Mouse (Mus musculus) midbrain, embryonic 12.5 days (tissue): ENCODE results near the gene Olfr1322. TPM values are rescaled to one million over a fixed set of nuclear protein-coding genes. Genes with fewer than 3 reads are reported as not detected.

Experiments
- ATAC-seq: fragments of 200-750 bp; cut with Nextera tagmentation; 2 replicates; pipeline ENCODE4 v1.8.0; 2017; ENCODE audit warnings: low read depth, moderate TSS enrichment, moderate library complexity; ENCODE audit not compliant: low FRiP score
- H3K27ac ChIP-seq: fragments of 300-500 bp; sonication (generic); replicated peaks from 2 replicates; pipeline ENCODE4 v1.5.1; 2016; ENCODE audit warnings: mild to moderate bottlenecking
- H3K27me3 ChIP-seq: fragments of 300-500 bp; sonication (generic); 2 replicates; pipeline ENCODE4 v1.6.1; 2016; ENCODE audit warnings: mild to moderate bottlenecking
- H3K36me3 ChIP-seq: fragments of 300-500 bp; sonication (generic); 2 replicates; pipeline ENCODE4 v1.6.1; 2016
- H3K4me1 ChIP-seq: fragments of 300-500 bp; sonication (generic); 2 replicates; pipeline ENCODE4 v1.6.1; 2016
- H3K4me2 ChIP-seq: fragments of 300-500 bp; sonication (generic); replicated peaks from 2 replicates; pipeline ENCODE4 v1.6.1; 2016; ENCODE audit warnings: mild to moderate bottlenecking, moderate library complexity
- H3K4me3 ChIP-seq: fragments of 300-500 bp; sonication (generic); 2 replicates; pipeline ENCODE4 v1.5.1; 2016; ENCODE audit warnings: mild to moderate bottlenecking
- H3K9ac ChIP-seq: fragments of 300-500 bp; sonication (generic); replicated peaks from 2 replicates; pipeline ENCODE4 v1.6.1; 2016; ENCODE audit warnings: mild to moderate bottlenecking, moderate library complexity
- H3K9me3 ChIP-seq: fragments of 300-500 bp; sonication (generic); 2 replicates; pipeline ENCODE4 v1.6.1; 2016; ENCODE audit warnings: mild to moderate bottlenecking
- WGBS: fragments of 180-500 bp; shearing (Covaris S2); methylation state at CpG from one replicate; pipeline ENCODE4 v1.1.7; 2016; 5-methylcytosine and 5-hydroxymethylcytosine counted together
- polyA plus RNA-seq: library from polyadenylated mRNA; unstranded; fragments of >200 nt; fragmentation: Nextera tagmentation; extraction: Ambion mirVana; gene quantifications from 2 replicates; pipeline ENCODE4 v1.2.1, GENCODE M21; 2016

Olfr1322 gene
- not detected in 2 replicates for polyA plus RNA-seq

- Histone ChIP-seq H3K4me1 (no peaks in the 10 kb centered on the region), H3K4me3 (no peak within 1 kb of the TSS), H3K27ac (no peak within 1 kb of the TSS), H3K9me3 (no peaks in the 10 kb centered on the region), H3K4me2 (no peak within 1 kb of the TSS), H3K27me3 (no peaks in the 10 kb centered on the region), H3K9ac (no peak within 1 kb of the TSS), H3K36me3 (no peaks in the 10 kb centered on the region)
- ATAC-seq: no peak
- 80% methylated on average over 2 of the region's 2 CpGs for WGBS
Observed at GRCm38 (mm10) chrX:49891383-49891782, at the start of gene Olfr1322. TSS of gene Olfr1322 (minus strand) at chrX:49891483.

GRCm38 (mm10) chrX:49877651-49878349 is 13.5 kb downstream of the Olfr1322 start:
- H3K27ac ChIP-seq: no peak overlapping the region
- H3K4me3 ChIP-seq: no peak overlapping the region
- WGBS: 80% methylated on average over 4 of the region's 4 CpGs
- H3K36me3 ChIP-seq: no peaks in the 10 kb centered on the region
- H3K9ac ChIP-seq: no peak overlapping the region
- ATAC-seq: no peak
- H3K27me3 ChIP-seq: no peaks in the 10 kb centered on the region
- H3K4me1 ChIP-seq: no peaks in the 10 kb centered on the region
- H3K4me2 ChIP-seq: no peak overlapping the region
- no peaks in the 10 kb centered on the region for H3K9me3 ChIP-seq

Other genes with a start within 250 kb of the Olfr1322 start
- not detected in 2 replicates for gene Olfr1320, start 219.2 kb downstream of the Olfr1322 start, polyA plus RNA-seq
- gene Olfr1321, start 156.4 kb downstream of the Olfr1322 start, polyA plus RNA-seq: not detected in 2 replicates
- gene Igsf1, start 93.7 kb downstream of the Olfr1322 start, polyA plus RNA-seq: 1.9 and 2.1 TPM in 2 replicates
- not detected in 2 replicates for gene Olfr1323, start 127.9 kb upstream of the Olfr1322 start, polyA plus RNA-seq